Mouse (Mus musculus) forebrain, embryonic 12.5 days (tissue): ENCODE results near the gene Gabarapl1. TPM values are rescaled to one million over a fixed set of nuclear protein-coding genes. Genes with fewer than 3 reads are reported as not detected.

Experiments
- ATAC-seq: fragments of 200-750 bp; cut with Nextera tagmentation; 2 replicates; pipeline ENCODE4 v1.8.0; 2017; ENCODE audit warnings: moderate TSS enrichment; ENCODE audit not compliant: low FRiP score
- H3K27ac ChIP-seq: fragments of 300-500 bp; sonication (generic); 2 replicates; pipeline ENCODE4 v1.5.1; 2016; ENCODE audit warnings: mild to moderate bottlenecking
- H3K27me3 ChIP-seq: fragments of 300-500 bp; sonication (generic); 2 replicates; pipeline ENCODE4 v1.6.1; 2016; ENCODE audit warnings: mild to moderate bottlenecking
- H3K36me3 ChIP-seq: fragments of 300-500 bp; sonication (generic); replicated peaks from 2 replicates; pipeline ENCODE4 v1.6.1; 2016; ENCODE audit warnings: mild to moderate bottlenecking
- H3K4me1 ChIP-seq: fragments of 300-500 bp; sonication (generic); 2 replicates; pipeline ENCODE4 v1.6.1; 2016
- H3K4me2 ChIP-seq: fragments of 300-500 bp; sonication (generic); 2 replicates; pipeline ENCODE4 v1.6.1; 2016; ENCODE audit warnings: mild to moderate bottlenecking, moderate library complexity
- H3K4me3 ChIP-seq: fragments of 300-500 bp; sonication (generic); replicated peaks from 2 replicates; pipeline ENCODE4 v1.5.1; 2016; ENCODE audit warnings: mild to moderate bottlenecking
- H3K9ac ChIP-seq: fragments of 300-500 bp; sonication (generic); 2 replicates; pipeline ENCODE4 v1.6.1; 2016; ENCODE audit warnings: mild to moderate bottlenecking
- H3K9me3 ChIP-seq: fragments of 300-500 bp; sonication (generic); 2 replicates; pipeline ENCODE4 v1.6.1; 2016
- WGBS: fragments of 180-500 bp; shearing (Covaris S2); methylation state at CpG from one replicate; pipeline ENCODE4 v1.1.7; 2016; 5-methylcytosine and 5-hydroxymethylcytosine counted together
- polyA plus RNA-seq: library from polyadenylated mRNA; unstranded; fragments of >200 nt; fragmentation: Nextera tagmentation; extraction: Ambion mirVana; gene quantifications from 2 replicates; pipeline ENCODE4 v1.2.1, GENCODE M21; 2016

The Gabarapl1 gene
- polyA plus RNA-seq, 1 experiment from 2014 or later = 83.6 TPM

DNA sequence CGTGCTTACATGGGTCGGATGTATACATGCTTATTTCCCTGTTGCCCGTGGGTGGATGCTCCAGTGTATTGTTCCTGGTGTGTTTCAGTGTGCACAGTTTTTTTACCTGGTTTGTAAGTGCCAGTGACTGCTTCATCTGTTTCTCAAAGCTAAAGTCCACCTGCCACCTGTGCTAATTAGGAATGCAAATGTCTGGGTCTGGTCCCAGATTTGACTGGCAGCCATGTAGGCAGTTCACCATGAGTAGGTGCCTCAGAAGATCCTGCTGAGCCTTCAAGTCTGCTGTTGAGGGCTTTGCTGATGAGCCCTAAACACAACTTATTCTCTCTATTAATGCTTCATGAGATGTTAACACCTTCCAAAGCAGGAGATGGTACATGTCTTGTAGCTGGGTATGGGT is 9.6 kb downstream of the Gabarapl1 start:
- Histone ChIP-seq H3K27ac (no peak overlapping the region), H3K4me2 (no peak overlapping the region), H3K9me3 (no peaks in the 10 kb centered on the region), H3K36me3 (peaks cover 46% of the 10 kb centered on the region), H3K27me3 (no peaks in the 10 kb centered on the region), H3K4me1 (no peaks in the 10 kb centered on the region), H3K9ac (no peak overlapping the region), H3K4me3 (no peak overlapping the region)
- WGBS = 91% methylated on average over 3 of the region's 3 CpGs
- ATAC-seq = no peak

- Histone ChIP-seq H3K4me1 (no peaks in the 10 kb centered on the region), H3K9me3 (no peaks in the 10 kb centered on the region), H3K27me3 (no peaks in the 10 kb centered on the region), H3K36me3 (peaks cover 36% of the 10 kb centered on the region), H3K27ac (no peak overlapping the region), H3K4me3 (no peak overlapping the region), H3K9ac (no peak overlapping the region), H3K4me2 (no peak overlapping the region)
- 65% methylated on average over 6 of the region's 6 CpGs for whole genome bisulfite sequencing
- ATAC-seq = peak; percentile 79
Observed at GRCm38 (mm10) chr6:129543709-129544606, 11.0 kb downstream of the Gabarapl1 start.

GRCm38 (mm10) chr6:129547277-129547676 is 14.3 kb downstream of the Gabarapl1 start:
- no peak overlapping the region for H3K27ac ChIP-seq
- no peak overlapping the region for H3K9ac ChIP-seq
- H3K36me3 ChIP-seq = peaks cover 5% of the 10 kb centered on the region; the same call in 1 of the 2 replicates
- H3K4me2 ChIP-seq = no peak overlapping the region
- H3K4me3 ChIP-seq = no peak overlapping the region
- no peaks in the 10 kb centered on the region for H3K4me1 ChIP-seq
- 76% methylated on average over 2 of the region's 2 CpGs for WGBS
- no peak for ATAC-seq
- H3K27me3 ChIP-seq = no peaks in the 10 kb centered on the region
- H3K9me3 ChIP-seq = no peaks in the 10 kb centered on the region

DNA sequence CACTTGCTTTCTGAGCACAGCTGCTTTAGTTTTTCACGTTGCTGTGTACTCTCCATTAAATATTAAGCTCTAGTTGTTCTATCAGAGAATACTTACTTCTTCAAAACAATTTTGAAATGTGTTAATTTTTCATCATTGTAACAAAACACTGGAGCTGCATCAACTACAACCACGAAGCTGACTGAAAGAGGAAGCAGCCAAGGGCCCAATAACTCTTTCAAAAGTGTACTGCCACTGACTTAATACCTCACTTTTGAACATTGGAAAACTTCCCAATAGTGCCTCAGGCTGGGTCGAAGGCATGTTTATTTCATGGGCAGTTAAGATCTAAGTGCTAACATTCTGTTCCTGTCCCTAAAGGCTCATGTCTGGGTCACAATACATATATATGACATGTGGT is 15.0 kb downstream of the Gabarapl1 start:
- H3K9me3 ChIP-seq = no peaks in the 10 kb centered on the region
- 76% methylated on average over 3 of the region's 3 CpGs for WGBS
- no peak overlapping the region for H3K9ac ChIP-seq
- ATAC-seq = no peak
- H3K4me2 ChIP-seq = no peak overlapping the region
- no peaks in the 10 kb centered on the region for H3K4me1 ChIP-seq
- H3K27ac ChIP-seq = no peak overlapping the region
- H3K4me3 ChIP-seq = no peak overlapping the region
- H3K27me3 ChIP-seq = no peaks in the 10 kb centered on the region
- H3K36me3 ChIP-seq = no peaks in the 10 kb centered on the region

- ATAC-seq = peak; percentile 45; the same call in 1 of the 2 replicates
- Histone ChIP-seq H3K27ac (no peak overlapping the region), H3K27me3 (no peaks in the 10 kb centered on the region), H3K4me1 (peaks cover 13% of the 10 kb centered on the region), H3K9me3 (no peaks in the 10 kb centered on the region), H3K36me3 (no peaks in the 10 kb centered on the region), H3K4me3 (no peak overlapping the region), H3K4me2 (no peak overlapping the region), H3K9ac (no peak overlapping the region)
Observed at GRCm38 (mm10) chr6:129557298-129558023, 24.5 kb downstream of the Gabarapl1 start.

DNA sequence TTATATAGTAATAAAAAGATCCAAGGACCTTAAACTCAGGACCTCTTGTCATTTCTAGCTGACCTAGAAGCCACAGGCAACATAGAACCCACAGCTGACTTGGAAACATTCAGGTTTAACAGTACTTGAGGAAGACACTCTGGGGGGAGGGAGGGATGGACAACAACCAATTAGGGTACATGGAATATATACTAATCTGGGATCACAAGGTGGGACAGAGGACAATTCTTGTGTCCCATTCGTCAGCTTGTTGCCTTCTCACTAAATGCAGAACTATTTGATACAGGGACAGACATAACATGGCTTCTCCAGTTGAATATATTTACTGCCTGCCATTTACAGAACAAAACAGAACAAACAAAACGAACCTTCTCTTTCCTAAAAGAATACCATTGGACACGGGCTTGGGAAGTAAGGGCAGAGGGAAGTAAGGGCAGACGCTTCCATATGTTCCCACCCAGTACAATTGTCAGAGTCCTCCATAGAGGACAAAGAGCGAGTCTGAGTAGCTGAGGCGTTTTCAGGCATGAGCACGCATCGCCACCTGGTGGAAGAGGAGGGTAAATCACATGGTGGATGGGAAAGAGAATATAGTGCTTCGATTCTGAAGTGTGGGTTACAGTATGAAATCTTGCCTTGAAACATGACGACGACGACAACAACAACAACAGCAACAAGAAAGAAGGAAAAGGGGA is 26.1 kb downstream of the Gabarapl1 start:
- Histone ChIP-seq H3K36me3 (no peaks in the 10 kb centered on the region), H3K4me3 (no peak overlapping the region), H3K27ac (no peak overlapping the region), H3K9me3 (no peaks in the 10 kb centered on the region), H3K9ac (no peak overlapping the region), H3K4me2 (no peak overlapping the region; the same call in 1 of the 2 replicates), H3K4me1 (peaks cover 13% of the 10 kb centered on the region), H3K27me3 (no peaks in the 10 kb centered on the region)
- peak; percentile 83 for ATAC-seq
- 19% methylated on average over 12 of the region's 12 CpGs for WGBS

DNA sequence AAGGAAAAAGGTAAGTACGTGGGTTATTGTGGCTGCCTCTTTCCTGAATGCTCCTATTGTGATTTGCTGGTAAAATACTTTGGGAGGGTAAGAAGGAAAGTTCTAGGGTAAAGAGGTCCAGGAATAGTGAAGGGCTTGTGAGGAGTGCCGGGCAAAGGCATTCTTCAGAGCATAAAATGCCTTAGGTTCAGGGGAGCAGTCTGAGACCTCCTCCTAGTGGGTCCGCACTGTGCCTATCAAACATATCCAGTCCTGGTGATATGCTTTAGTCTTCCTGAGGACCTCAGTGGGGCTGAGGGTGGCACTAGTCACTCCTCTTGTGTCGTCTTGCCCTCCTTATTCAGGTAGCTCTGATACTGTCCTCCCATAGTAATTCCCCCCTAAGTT is 26.7 kb downstream of the Gabarapl1 start:
- Histone ChIP-seq H3K36me3 (no peaks in the 10 kb centered on the region), H3K4me2 (no peak overlapping the region), H3K4me1 (peaks cover 13% of the 10 kb centered on the region), H3K4me3 (no peak overlapping the region), H3K9me3 (no peaks in the 10 kb centered on the region), H3K27ac (no peak overlapping the region), H3K9ac (no peak overlapping the region), H3K27me3 (no peaks in the 10 kb centered on the region)
- 58% methylated on average over 4 of the region's 4 CpGs for WGBS
- peak; percentile 44 for ATAC-seq

DNA sequence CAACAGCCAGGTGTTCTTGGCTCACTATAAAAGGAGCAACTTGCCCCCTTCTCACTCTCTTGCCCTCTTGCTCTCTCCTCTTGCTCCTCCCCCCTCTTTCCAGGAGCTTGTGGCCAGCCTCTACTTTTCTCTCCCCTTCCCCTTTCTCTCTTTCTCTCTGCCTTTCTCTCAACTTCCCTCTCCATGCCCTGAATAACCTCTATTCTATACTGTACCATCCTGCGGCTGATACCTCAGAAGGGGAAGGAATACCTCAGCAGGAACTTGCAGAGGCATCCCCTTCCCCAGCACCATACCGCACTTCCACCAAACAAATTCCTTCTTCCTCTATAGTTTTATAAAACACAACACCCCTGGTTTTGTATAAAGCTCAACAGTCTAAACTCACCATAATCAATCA is 32.3 kb downstream of the Gabarapl1 start:
- Histone ChIP-seq H3K27ac (no peak overlapping the region), H3K36me3 (no peaks in the 10 kb centered on the region), H3K27me3 (no peaks in the 10 kb centered on the region), H3K4me3 (no peak overlapping the region), H3K9me3 (no peaks in the 10 kb centered on the region), H3K4me2 (no peak overlapping the region), H3K4me1 (no peaks in the 10 kb centered on the region), H3K9ac (no peak overlapping the region)
- WGBS = 88% methylated on average over 2 of the region's 2 CpGs
- no peak for ATAC-seq

GRCm38 (mm10) chr6:129575315-129575714 is 42.4 kb downstream of the Gabarapl1 start:
- Histone ChIP-seq H3K4me2 (no peak overlapping the region), H3K4me3 (no peak overlapping the region), H3K36me3 (no peaks in the 10 kb centered on the region), H3K27ac (no peak overlapping the region), H3K27me3 (no peaks in the 10 kb centered on the region), H3K4me1 (no peaks in the 10 kb centered on the region), H3K9me3 (no peaks in the 10 kb centered on the region), H3K9ac (no peak overlapping the region)
- WGBS = 51% methylated on average over 2 of the region's 2 CpGs
- no peak for ATAC-seq

DNA sequence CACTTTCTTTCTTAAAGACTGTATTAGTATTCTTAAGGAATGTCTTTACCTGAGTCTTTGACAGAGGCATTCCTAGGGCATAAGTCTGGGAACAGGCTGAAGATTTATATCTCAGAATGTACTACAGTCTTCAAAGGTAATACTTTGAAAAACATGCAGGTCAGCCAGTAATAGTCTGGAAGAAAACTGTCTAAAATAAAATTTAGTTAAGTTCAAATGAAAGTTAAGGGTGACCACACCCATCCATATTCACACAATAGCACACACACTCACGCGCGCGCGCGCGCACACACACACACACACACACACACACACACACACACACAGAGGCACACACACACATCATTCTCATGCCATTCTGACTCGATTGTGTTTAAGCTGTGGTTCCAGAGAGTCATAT is 44.6 kb downstream of the Gabarapl1 start, which contains the start of gene Klre1:
Gene Klre1 (plus strand): TSS at position 301 of the 400 bp plus-strand sequence.
- H3K9me3 ChIP-seq = no peaks in the 10 kb centered on the region
- no peak within 1 kb of the TSS for H3K27ac ChIP-seq
- no peak within 1 kb of the TSS for H3K4me2 ChIP-seq
- no peaks in the 10 kb centered on the region for H3K4me1 ChIP-seq
- H3K4me3 ChIP-seq = no peak within 1 kb of the TSS
- ATAC-seq = no peak
- no peak within 1 kb of the TSS for H3K9ac ChIP-seq
- H3K27me3 ChIP-seq = no peaks in the 10 kb centered on the region
- WGBS = 93% methylated on average over 8 of the region's 8 CpGs
- H3K36me3 ChIP-seq = no peaks in the 10 kb centered on the region

DNA sequence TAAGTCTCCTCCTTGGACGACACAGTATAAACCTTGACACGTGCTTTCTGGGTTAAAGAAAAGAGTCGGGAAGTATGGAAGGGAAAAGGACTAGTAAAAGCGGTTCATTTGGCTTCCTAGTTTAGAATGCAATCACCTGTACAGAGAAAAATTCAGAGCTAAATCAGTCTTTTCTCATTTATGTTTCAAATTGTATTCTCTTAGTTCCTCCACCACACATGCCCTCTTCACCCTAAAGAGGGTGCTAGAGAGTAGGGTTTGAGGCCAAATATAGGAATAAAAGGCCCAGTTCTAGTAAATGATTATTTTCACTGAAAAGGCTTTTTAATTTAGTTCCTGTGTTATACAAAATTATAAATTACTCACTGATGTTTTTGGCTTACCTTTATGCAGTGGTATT is 48.3 kb downstream of the Gabarapl1 start:
- no peaks in the 10 kb centered on the region for H3K9me3 ChIP-seq
- 71% methylated on average over 4 of the region's 4 CpGs for WGBS
- H3K27me3 ChIP-seq = no peaks in the 10 kb centered on the region
- H3K9ac ChIP-seq = no peak overlapping the region
- H3K4me1 ChIP-seq = no peaks in the 10 kb centered on the region
- no peak overlapping the region for H3K4me3 ChIP-seq
- H3K36me3 ChIP-seq = no peaks in the 10 kb centered on the region
- H3K27ac ChIP-seq = no peak overlapping the region
- no peak overlapping the region for H3K4me2 ChIP-seq
- ATAC-seq = no peak

GRCm38 (mm10) chr6:129581896-129582295 is 48.9 kb downstream of the Gabarapl1 start:
- no peaks in the 10 kb centered on the region for H3K36me3 ChIP-seq

More at GRCm38 (mm10) chr6:129581896-129582295, 48.9 kb downstream of the Gabarapl1 start:
- Histone ChIP-seq H3K9ac (no peak overlapping the region), H3K4me2 (no peak overlapping the region), H3K27me3 (no peaks in the 10 kb centered on the region), H3K4me1 (no peaks in the 10 kb centered on the region), H3K27ac (no peak overlapping the region), H3K4me3 (no peak overlapping the region), H3K9me3 (no peaks in the 10 kb centered on the region)
- no peak for ATAC-seq
- 87% methylated on average over 4 of the region's 4 CpGs for WGBS
